Mouse (Mus musculus) kidney, embryonic 16.5 days (tissue): Measurements from ENCODE around the gene Exoc2. TPM values are rescaled to one million over a fixed set of nuclear protein-coding genes. Genes with fewer than 3 reads are reported as not detected.

Source experiments
- polyA plus RNA-seq: library from polyadenylated mRNA; unstranded; fragments of >200 nt; fragmentation: Nextera tagmentation; extraction: Ambion mirVana; gene quantifications from 2 replicates; pipeline ENCODE4 v1.2.1, GENCODE M21; 2015

Gene Exoc2
- polyA plus RNA-seq, 1 experiment from 2014 or later: 28.1 TPM

Other genes with a start within 250 kb of the Exoc2 start
- 0.15 and 0.22 TPM in 2 replicates for gene Irf4, start 224.9 kb downstream of the Exoc2 start, polyA plus RNA-seq
- gene Hus1b, start 26.3 kb downstream of the Exoc2 start, polyA plus RNA-seq: not detected in 2 replicates
- gene Gm5447, start 111 bp upstream of the Exoc2 start, polyA plus RNA-seq: not detected in 2 replicates